Mouse (Mus musculus) thymus, adult 2 months (tissue): Measurements from ENCODE around the gene Mtmr1. TPM values are rescaled to one million over a fixed set of nuclear protein-coding genes. Genes with fewer than 3 reads are reported as not detected.
"Not testable (repeated sequence)": the region's sequence is repeated elsewhere in the genome, so short reads cannot be mapped to it uniquely, and the experiment has no call there.

Experiments used
- DNase-seq: peaks from one replicate; pipeline ENCODE4 v3.0.0; 2021
- H3K27ac ChIP-seq: fragments of 200-500 bp; 2 replicates; pipeline ENCODE4 v1.5.1; 2012; ENCODE audit warnings: low read length, control low read depth; ENCODE audit not compliant: control insufficient read depth, insufficient read depth
- H3K27me3 ChIP-seq: fragments of 200-500 bp; 2 replicates; pipeline ENCODE4 v1.6.1; 2012; ENCODE audit warnings: mild to moderate bottlenecking, low read length, moderate library complexity, mixed read lengths; ENCODE audit not compliant: control insufficient read depth, insufficient read depth
- H3K36me3 ChIP-seq: fragments of 200-500 bp; 2 replicates; pipeline ENCODE4 v1.6.1; 2012; ENCODE audit warnings: mild to moderate bottlenecking, low read length, moderate library complexity; ENCODE audit not compliant: control insufficient read depth, insufficient read depth
- H3K4me1 ChIP-seq: fragments of 200-500 bp; replicated peaks from 2 replicates; pipeline ENCODE4 v1.6.1; 2012; ENCODE audit warnings: low read length; ENCODE audit not compliant: control insufficient read depth, insufficient read depth
- H3K4me3 ChIP-seq: fragments of 200-500 bp; 2 replicates; pipeline ENCODE4 v1.5.1; 2012; ENCODE audit warnings: mild to moderate bottlenecking, low read length, control low read depth, moderate library complexity; ENCODE audit not compliant: control insufficient read depth, insufficient read depth
- CTCF ChIP-seq: fragments of 200-500 bp; IDR thresholded peaks from 2 replicates; pipeline ENCODE4 v1.5.1; 2012; ENCODE audit warnings: mild to moderate bottlenecking, control low read depth, low read length, moderate library complexity, borderline replicate concordance; ENCODE audit not compliant: control insufficient read depth, poor library complexity, insufficient read depth; ENCODE audit errors: extremely low read depth
- POLR2A ChIP-seq: fragments of 200-500 bp; IDR thresholded peaks from 2 replicates; pipeline ENCODE4 v1.6.1; 2012; ENCODE audit warnings: mild to moderate bottlenecking, low read length, control low read depth, moderate library complexity; ENCODE audit not compliant: control insufficient read depth, poor library complexity, insufficient read depth; ENCODE audit errors: extremely low read depth
- WGBS: fragments of 180-500 bp; shearing (Covaris S2); methylation state at CpG from one replicate; pipeline ENCODE4 v1.1.7; 2018; 5-methylcytosine and 5-hydroxymethylcytosine counted together
- polyA plus RNA-seq: library from polyadenylated mRNA; depleted of rRNA; stranded (reverse); fragments of >200 nt; gene quantifications from 2 replicates; pipeline ENCODE4 v1.2.3, GENCODE M21; 2012; rRNA removed

Mtmr1 gene
- 17.2 and 19.2 TPM in 2 replicates for polyA plus RNA-seq

DNA sequence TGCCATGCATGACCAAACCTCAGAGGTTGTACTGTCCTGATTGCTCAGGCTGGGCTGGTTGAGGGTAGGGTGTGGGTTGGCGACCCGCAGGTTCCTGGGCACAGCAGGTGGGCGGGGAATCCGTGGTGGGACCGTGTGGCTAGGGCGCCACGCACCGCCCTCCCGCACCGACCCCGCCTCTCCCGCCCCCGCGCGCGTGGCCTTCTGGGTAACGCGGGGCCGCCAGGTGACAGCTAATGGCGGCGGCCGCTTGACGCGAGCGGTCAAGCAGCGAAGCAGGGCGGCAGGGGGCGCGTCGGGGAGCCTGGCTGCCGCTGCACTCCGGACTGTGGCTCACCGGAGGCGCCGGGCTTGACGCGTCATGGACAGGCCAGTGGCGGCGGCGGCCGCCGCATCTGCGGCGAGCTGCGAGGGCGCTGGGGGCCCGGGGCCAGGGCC is at the start of gene Mtmr1:
Gene Mtmr1 (plus strand): TSS at position 207 of the 438 bp plus-strand sequence.
- Histone ChIP-seq H3K4me1 (peaks cover 6% of the 10 kb centered on the region), H3K27ac (0 out of 2 replicates have a peak within 1 kb of the TSS, but pooled peaks have one; percentile 31), H3K27me3 (no peaks in the 10 kb centered on the region), H3K36me3 (no peaks in the 10 kb centered on the region), H3K4me3 (peak within 1 kb of the TSS; percentile 97)
- no peak for TF ChIP-seq POLR2A
- TF ChIP-seq CTCF = 0 out of 2 replicates have a peak, but pooled peaks have one; percentile 29
- WGBS = under 1% methylated on average over 41 of the region's 47 CpGs
- peak; percentile 77 for DNase-seq

DNA sequence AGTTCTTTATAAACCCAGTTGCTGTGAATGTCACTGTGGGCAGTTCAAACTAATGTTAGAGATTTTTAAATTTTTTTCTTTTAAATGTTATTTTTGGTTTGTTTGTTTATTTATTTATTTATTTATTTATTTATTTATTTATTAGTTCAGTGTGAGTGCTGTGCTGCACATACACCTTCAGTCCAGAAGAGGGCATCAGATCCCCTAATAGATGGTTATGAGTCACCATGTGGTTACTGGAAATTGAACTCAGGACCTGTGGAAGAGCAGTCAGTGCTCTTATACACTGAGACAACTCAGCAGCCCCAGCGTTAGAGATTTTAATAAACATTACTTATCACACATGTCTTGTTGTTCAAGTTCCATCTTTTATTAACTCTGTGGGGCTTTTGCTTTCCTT is 12.5 kb upstream of the Mtmr1 start:
- no peak overlapping the region for H3K27ac ChIP-seq
- DNase-seq = no peak
- H3K27me3 ChIP-seq = no peaks in the 10 kb centered on the region
- TF ChIP-seq POLR2A (no peak), CTCF (no peak)
- H3K4me3 ChIP-seq = no peak overlapping the region
- WGBS = 89% methylated on average over 1 of the region's 1 CpGs
- H3K4me1 ChIP-seq = no peaks in the 10 kb centered on the region
- H3K36me3 ChIP-seq = no peaks in the 10 kb centered on the region

DNA sequence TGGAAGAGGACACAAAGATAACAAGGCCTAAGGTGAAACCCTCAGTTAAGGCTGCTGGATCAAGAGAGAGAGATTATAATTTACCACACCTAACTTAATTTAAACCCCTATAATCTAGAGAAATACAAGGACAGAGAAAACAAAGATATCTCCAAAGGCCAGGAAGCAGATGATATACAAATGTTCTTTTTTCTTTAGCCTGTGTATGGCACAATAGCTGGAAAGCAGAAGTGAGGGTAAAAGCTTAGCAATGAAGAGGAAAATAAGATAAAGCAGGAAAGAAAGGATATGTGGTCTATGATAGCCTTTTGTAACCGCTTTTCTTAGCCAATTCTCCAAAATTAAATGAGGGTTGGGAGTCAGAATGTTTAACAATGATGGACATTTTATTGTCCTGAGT is 9.2 kb upstream of the Mtmr1 start:
- no peaks in the 10 kb centered on the region for H3K27me3 ChIP-seq
- no peak for DNase-seq
- H3K36me3 ChIP-seq = no peaks in the 10 kb centered on the region
- no peak overlapping the region for H3K27ac ChIP-seq
- H3K4me3 ChIP-seq = no peak overlapping the region
- TF ChIP-seq POLR2A = no peak
- TF ChIP-seq CTCF = no peak
- no peaks in the 10 kb centered on the region for H3K4me1 ChIP-seq
- 62% methylated on average over 1 of the region's 1 CpGs for WGBS

DNA sequence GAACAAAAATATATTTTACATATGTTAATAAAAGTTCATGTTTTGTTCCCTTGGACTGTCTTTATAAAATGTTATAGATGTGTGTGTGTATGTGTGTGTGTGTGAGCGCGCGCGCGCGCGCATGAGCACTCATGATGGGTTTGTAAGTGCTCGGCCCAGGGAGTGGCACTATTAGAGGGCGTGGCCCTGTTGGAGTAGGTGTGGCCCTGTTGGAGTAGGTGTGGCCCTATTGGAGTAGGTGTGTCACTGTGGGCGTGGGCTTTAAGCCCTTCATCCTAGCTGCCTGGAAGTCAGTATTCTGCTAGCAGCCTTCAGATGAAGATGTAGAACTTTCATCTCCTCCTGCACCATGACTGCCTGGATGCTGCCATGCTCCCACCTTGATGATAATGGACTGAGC is 2.8 kb upstream of the Mtmr1 start:
- DNase-seq, H3K27ac ChIP-seq, H3K4me3 ChIP-seq, H3K4me1 ChIP-seq, H3K27me3 ChIP-seq, H3K36me3 ChIP-seq: not testable (repeated sequence)
- WGBS = 96% methylated on average over 10 of the region's 10 CpGs

DNA sequence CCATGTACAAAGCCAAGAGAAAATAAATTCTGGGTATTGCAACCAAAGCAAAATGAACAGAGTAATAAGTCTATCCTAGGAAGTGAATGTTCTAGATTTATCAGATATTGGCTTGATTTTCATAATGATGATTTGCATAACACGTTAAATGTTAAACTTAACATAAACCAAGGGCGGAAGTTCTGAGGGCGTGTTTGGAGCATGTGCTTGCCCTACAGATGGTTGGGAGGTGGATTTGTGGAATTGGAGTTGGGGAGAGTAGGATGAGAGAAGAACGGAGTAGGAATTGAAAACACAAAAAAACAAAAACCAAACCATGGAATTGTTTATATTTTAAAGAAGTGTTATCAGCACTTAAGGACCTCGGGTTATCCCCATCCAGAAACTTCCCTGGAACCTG is 498 bp upstream of the Mtmr1 start:
- no peak for DNase-seq
- H3K4me3 ChIP-seq = no peak overlapping the region
- no peaks in the 10 kb centered on the region for H3K36me3 ChIP-seq
- WGBS = 49% methylated on average over 5 of the region's 5 CpGs
- no peaks in the 10 kb centered on the region for H3K27me3 ChIP-seq
- H3K4me1 ChIP-seq = peaks cover 6% of the 10 kb centered on the region
- H3K27ac ChIP-seq = no peak overlapping the region
- TF ChIP-seq CTCF (no peak), POLR2A (no peak)

DNA sequence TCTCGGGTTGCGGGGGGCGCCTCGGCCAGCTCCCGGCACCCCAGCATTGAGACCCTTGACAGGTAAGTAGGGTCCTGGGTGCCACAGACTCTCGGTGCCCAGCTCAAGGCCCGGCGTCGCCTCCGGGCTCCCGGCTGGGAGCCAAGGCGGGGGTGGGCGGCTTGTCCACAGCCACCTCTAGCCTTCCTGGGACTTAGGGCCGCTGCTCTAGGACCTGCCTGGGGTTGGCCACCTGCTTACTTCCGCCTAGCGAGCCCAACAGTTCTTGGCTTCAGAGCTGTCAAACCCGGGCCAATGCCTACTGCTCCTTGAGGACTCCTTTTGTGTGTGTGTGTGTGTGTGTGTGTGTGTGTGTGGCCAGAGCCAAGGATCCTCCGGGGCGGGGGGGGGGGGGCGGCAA is 451 bp downstream of the Mtmr1 start:
- DNase-seq = peak; percentile 27
- no peaks in the 10 kb centered on the region for H3K27me3 ChIP-seq

DNA sequence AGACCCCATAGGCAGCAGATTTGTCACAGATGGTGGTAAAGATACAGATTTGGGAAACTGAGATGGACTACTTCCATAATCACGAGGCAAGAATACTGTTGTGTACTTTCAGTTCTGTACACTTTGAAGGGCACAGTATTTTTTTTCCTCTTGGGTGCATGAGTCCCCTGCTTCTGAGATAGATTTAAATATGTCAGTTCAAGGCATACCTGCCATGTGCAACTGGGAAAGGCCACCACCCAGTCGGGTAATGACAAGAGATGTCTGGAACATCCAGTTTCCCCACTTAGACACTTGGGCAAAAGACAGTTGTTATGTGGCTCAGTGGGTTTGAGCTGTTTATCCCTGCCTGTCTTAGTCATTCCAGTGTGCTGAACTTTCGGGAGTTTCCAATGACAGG is 950 bp downstream of the Mtmr1 start:
- no peak for TF ChIP-seq POLR2A
- TF ChIP-seq CTCF = no peak

More for the DNA sequence above, 451 bp downstream of the Mtmr1 start:
- 0 out of 2 replicates have a peak overlapping the region, but pooled peaks have one; percentile 31 for H3K27ac ChIP-seq
- no peaks in the 10 kb centered on the region for H3K36me3 ChIP-seq
- H3K4me1 ChIP-seq = peaks cover 6% of the 10 kb centered on the region
- 4% methylated on average over 13 of the region's 20 CpGs for WGBS
- H3K4me3 ChIP-seq = peak overlapping the region; percentile 97
- TF ChIP-seq CTCF = 0 out of 2 replicates have a peak, but pooled peaks have one; percentile 4
- TF ChIP-seq POLR2A = no peak

More for the DNA sequence above, 950 bp downstream of the Mtmr1 start:
- no peaks in the 10 kb centered on the region for H3K27me3 ChIP-seq
- peak overlapping the region; percentile 97 for H3K4me3 ChIP-seq
- no peak for DNase-seq
- 40% methylated on average over 3 of the region's 3 CpGs for WGBS
- H3K4me1 ChIP-seq = peaks cover 6% of the 10 kb centered on the region
- H3K27ac ChIP-seq = no peak overlapping the region
- H3K36me3 ChIP-seq = no peaks in the 10 kb centered on the region
